Mouse (Mus musculus) layer of hippocampus, adult 2 months (tissue): ENCODE results near the gene Klc1. TPM values are rescaled to one million over a fixed set of nuclear protein-coding genes. Genes with fewer than 3 reads are reported as not detected.

Experiments
- DNase-seq, 2 experiments: peaks; one replicate each; pipeline ENCODE4 v3.0.0; 2022; ENCODE audit warnings: low spot score in 2 of 2
- H3K27ac ChIP-seq: fragments of 200-600 bp; 2 replicates; pipeline ENCODE4 v1.8.1; 2022
- H3K4me3 ChIP-seq: fragments of 200-600 bp; 2 replicates; pipeline ENCODE4 v1.8.1; 2022; ENCODE audit warnings: mild to moderate bottlenecking
- CTCF ChIP-seq: fragments of 200-600 bp; conservative IDR thresholded peaks from 2 replicates; pipeline ENCODE4 v1.8.1; 2022; ENCODE audit warnings: antibody characterized with exemption, mild to moderate bottlenecking, moderate library complexity
- total RNA-seq, 2 experiments: library from RNA; stranded (reverse); gene quantifications; 2 replicates each; pipeline ENCODE4 v1.2.3; 2021

Gene Klc1
- total RNA-seq, 2 experiments from 2014 or later: 654 to 684 TPM

DNA sequence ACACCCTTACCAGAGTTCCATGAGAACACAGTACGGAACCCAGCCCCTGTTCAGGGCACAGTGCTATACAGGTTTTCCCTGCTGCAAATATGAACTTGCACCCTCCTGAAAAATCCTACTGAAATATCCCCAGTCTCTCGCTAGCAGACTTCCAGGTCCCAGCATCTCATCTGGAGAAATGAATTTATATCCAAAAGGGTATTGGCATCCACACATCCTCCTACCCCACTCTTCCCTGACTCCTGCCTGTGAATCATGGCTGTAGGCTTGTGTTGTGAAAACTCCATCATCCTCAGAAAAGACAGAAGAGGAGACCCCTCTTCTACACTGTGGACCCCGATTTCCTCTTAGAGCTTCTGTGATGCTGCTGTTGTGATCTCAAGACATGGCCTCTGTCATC, 7.9 kb upstream of the Klc1 start:
- H3K27ac ChIP-seq: no peak overlapping the region
- H3K4me3 ChIP-seq: no peak overlapping the region
- no peak for DNase-seq
- TF ChIP-seq CTCF: no peak

DNA sequence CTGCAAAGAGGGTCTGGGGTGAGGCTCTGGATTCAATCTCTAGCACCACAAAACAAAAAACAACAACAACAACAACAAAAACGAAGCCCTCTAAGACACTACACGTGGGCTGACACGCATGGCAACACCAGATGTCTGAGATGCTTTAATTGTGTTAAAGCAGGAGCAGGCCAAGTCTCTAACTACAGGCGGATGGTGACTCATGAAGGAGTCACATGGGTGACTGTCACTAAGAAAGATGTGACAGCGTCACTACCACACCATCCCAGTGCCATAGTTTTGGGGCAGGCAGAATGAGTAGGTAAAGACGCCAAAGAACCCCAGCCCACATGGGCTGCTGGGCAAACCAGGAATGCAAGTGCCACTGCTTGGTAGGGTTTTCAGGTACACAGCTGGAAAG, 6.2 kb upstream of the Klc1 start:
- no peak for TF ChIP-seq CTCF
- Histone ChIP-seq H3K27ac (peak overlapping the region; percentile 39; the same call in 1 of the 2 replicates), H3K4me3 (no peak overlapping the region)
- no peak for DNase-seq

DNA sequence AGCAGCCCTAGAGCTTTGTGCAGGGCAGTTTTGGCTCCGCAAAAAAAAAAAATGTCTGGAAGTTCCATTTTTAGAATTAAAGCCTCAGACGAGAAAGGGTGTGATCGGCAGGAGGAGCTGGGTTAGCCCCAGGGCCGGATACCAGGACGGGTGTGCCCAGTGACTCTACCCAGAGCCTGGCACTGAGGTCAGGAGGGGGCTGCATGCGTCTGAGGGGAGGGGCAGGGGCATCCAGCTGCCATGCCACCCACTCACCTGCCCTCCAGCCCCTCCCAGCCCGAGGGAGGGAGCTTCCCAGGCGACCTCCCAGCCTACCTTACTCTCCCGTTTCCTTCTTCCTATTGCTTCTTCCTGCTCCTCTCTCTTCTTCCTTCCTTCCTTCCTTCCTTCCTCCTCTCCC, 5.3 kb upstream of the Klc1 start:
- H3K27ac ChIP-seq: peak overlapping the region; percentile 39; the same call in 1 of the 2 replicates
- no peak for TF ChIP-seq CTCF
- DNase-seq: no peak

DNA sequence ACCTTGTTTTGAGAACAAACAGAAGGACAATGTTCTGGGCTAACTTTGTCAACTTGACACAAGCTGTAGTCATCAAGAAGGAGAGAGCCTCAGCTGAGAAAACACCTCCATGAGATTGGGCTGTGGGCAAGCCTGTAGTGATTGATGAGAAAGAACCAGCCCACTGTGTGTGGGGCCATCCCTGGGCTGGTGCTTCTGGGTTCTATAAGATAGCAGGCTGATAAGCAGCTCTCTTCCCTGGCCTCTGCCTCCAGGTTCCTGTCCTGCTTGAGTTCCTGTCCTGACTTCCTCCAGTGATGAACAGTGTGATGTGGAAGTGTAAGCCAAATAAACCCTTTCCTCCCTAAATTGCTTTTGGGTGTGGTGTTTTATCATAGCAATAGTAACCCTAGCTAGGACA, 3.9 kb upstream of the Klc1 start:
- no peak overlapping the region for H3K4me3 ChIP-seq
- no peak for TF ChIP-seq CTCF
- H3K27ac ChIP-seq: no peak overlapping the region
- DNase-seq: no peak

More for the DNA sequence above, 5.3 kb upstream of the Klc1 start:
- H3K4me3 ChIP-seq: no peak overlapping the region

GRCm38 (mm10) chr12:111755231-111755630, 3.4 kb upstream of the Klc1 start:
- no peak for DNase-seq
- no peak overlapping the region for H3K4me3 ChIP-seq
- no peak overlapping the region for H3K27ac ChIP-seq
- no peak for TF ChIP-seq CTCF

GRCm38 (mm10) chr12:111756082-111756697, 2.5 kb upstream of the Klc1 start:
- Histone ChIP-seq H3K27ac (no peak overlapping the region), H3K4me3 (no peak overlapping the region)
- no peak for TF ChIP-seq CTCF
- DNase-seq: no peak

DNA sequence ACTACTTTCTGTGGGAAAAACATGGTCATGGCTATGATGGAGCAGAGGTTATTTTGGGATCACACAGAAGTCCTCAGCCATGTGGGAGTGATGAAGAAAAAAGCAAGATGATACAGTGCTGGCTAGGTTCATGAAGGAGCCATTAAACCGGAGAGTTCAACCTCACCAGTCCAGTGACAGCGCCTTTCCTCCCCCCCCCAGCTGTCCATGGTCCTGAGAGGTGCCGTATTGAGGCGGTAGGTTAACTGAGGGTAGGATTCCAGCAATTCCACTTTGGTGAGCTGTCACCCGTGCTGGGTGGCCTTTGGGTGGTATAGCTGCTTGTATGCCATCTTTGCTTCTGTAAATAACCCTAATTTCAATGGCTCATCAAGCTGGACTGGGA, 2.0 kb upstream of the Klc1 start:
- H3K27ac ChIP-seq: no peak overlapping the region

GRCm38 (mm10) chr12:111757561-111758325, 906 bp upstream of the Klc1 start:
- no peak for DNase-seq
- peak overlapping the region; percentile 100 for H3K27ac ChIP-seq
- no peak for TF ChIP-seq CTCF

More for the DNA sequence above, 2.0 kb upstream of the Klc1 start:
- DNase-seq: no peak
- no peak overlapping the region for H3K4me3 ChIP-seq
- no peak for TF ChIP-seq CTCF

DNA sequence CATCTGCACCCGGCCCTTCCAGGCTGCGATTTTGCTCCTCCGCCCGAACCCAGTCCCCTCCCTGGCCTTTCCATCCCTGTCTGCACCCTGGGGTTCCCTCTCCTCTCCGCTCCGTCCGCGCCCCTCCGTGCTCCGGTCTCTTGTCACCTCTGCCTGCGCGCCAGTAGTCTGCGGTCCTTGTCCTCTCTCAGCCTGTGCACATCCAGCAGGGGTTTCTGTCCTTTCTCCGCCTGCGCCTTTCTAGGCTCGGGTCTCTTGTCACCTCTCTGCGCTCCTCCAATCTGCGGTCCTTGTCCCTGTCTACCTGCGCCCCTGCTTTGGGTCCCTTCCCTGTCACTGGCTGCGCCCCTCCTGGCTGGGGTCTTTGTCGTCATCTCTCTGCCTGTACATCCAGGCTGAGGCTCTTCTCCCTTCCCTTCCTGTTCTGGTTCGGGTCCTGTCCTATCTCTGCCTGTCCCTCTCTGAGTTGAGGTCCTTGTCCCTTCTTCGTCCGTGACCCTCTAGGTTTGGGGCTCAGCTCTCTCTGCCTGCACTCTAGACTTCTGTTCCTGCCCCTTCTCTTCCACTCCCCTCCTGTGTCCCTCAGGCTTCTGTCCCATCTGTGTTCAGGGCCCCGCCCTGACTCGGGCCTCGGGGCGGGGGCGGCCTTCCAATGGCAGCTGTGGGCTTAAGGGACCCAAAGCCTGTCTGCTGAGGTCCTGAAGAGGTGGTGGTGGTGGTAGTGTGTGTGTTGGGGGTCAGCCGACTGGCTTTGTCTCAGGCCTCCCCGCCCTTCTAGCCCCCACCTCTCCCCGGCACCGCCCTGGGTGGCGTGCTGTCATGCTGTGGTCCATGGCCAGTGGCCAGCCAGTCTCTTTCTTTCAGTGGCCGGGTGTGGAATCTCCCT, 770 bp downstream of the Klc1 start:
- Histone ChIP-seq H3K27ac (peak overlapping the region; percentile 100), H3K4me3 (peak overlapping the region; percentile 72)
- no peak for TF ChIP-seq CTCF
- no peak for DNase-seq

More at GRCm38 (mm10) chr12:111757561-111758325, 906 bp upstream of the Klc1 start:
- peak overlapping the region; percentile 72 for H3K4me3 ChIP-seq

GRCm38 (mm10) chr12:111760306-111760908, 1.8 kb downstream of the Klc1 start:
- no peak for TF ChIP-seq CTCF

DNA sequence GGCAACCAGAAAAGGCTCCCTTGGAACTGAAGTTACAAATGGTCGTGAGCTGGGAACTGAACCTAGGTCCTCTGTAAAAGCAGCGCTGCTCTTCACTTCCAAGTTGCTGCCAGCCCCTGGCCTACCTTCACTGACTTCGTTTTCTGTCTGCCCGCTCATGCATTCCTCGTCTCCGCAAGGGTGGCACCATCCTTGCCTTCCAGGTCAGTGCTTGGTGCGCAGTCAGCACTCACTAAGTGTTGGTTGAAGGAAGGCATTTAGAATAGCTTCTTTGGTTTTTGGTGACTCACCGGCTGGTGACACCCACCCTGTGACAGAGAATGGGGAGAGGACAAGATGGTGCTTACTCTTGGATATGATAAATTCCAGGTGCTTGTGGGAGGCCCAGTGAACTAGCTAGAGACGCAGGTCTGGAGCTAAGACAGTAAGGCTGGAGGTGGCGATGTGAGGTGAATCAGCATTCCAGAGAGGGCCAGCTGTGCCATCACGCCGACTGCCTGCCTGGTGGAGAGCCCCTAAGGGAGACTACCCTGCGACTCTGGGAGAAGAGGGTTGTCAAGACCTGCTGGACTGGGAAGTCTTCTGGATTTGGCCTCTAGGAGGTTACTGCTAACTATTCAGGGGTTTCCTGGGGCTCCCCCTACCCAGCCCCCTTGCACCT, 4.1 kb downstream of the Klc1 start:
- no peak overlapping the region for H3K4me3 ChIP-seq
- no peak for DNase-seq
- peak overlapping the region; percentile 43; the same call in 1 of the 2 replicates for H3K27ac ChIP-seq
- no peak for TF ChIP-seq CTCF

More at GRCm38 (mm10) chr12:111760306-111760908, 1.8 kb downstream of the Klc1 start:
- no peak for DNase-seq
- Histone ChIP-seq H3K27ac (peak overlapping the region; percentile 100; the same call in 1 of the 2 replicates), H3K4me3 (peak overlapping the region; percentile 72)
